Mouse (Mus musculus) spleen, adult 2 months (tissue): ENCODE results near the gene Pnp.

Experiments
- CTCF ChIP-seq: fragments of 200-500 bp; IDR thresholded peaks from 2 replicates; pipeline ENCODE4 v1.5.1; 2011; ENCODE audit warnings: mild to moderate bottlenecking, inconsistent platforms; ENCODE audit not compliant: insufficient read depth, insufficient read length, insufficient replicate concordance; ENCODE audit errors: extremely low read depth
- POLR2A ChIP-seq: fragments of 200-500 bp; IDR thresholded peaks from 2 replicates; pipeline ENCODE4 v1.6.1; 2011; ENCODE audit warnings: low read depth, low read length, inconsistent platforms

DNA sequence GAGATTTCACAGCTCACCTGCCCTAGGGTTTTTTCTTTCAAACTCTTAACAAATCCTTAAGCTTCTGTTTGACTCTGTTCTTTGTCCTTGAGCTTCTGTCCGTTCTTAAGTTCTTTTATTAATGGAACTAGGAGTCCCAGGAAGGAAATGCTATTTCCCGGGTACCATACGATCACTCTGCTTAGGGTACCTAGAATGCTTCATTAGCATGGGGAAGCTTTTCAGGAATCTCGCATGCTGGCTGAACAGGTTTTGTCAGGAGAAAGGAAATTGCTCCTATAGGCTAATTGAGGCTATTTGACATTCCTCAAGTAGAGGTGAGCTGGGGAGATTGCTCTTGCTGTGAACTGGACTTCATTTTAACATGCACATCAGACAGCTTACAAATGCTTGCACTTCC, 42.8 kb downstream of the Pnp start:
- TF ChIP-seq CTCF (no peak), POLR2A (no peak)
